Mouse (Mus musculus) thymus, adult 18-20 months (tissue): ENCODE data around the gene Hsf4.
"Not testable (repeated sequence)": the region's sequence is repeated elsewhere in the genome, so short reads cannot be mapped to it uniquely, and the experiment has no call there.

Experiments
- DNase-seq, 2 experiments: peaks; one replicate each; pipeline ENCODE4 v3.0.0; 2022; ENCODE audit warnings: mixed read lengths in 2 of 2

Gene Hsf4

GRCm38 (mm10) chr8:105269461-105269947 is at the start of gene Hsf4:
Hsf4 (plus strand) TSS chr8:105269801.
- no peak for DNase-seq

- no peak for DNase-seq
These were observed 45.8 kb upstream of the Hsf4 start for GRCm38 (mm10) chr8:105223850-105224249.

- peak; percentile 86 to 87 for DNase-seq
These were observed 45.0 kb upstream of the Hsf4 start, which contains the start of gene D230025D16Rik for GRCm38 (mm10) chr8:105224413-105225271. D230025D16Rik (plus strand) TSS chr8:105225145.

GRCm38 (mm10) chr8:105225272-105225593 is 44.4 kb upstream of the Hsf4 start:
- DNase-seq = no peak

- no peak for DNase-seq
These were observed 43.7 kb upstream of the Hsf4 start for GRCm38 (mm10) chr8:105225917-105226316.

GRCm38 (mm10) chr8:105231503-105232320 is 37.9 kb upstream of the Hsf4 start:
- DNase-seq = no peak

GRCm38 (mm10) chr8:105232321-105232693 is 37.3 kb upstream of the Hsf4 start:
- DNase-seq = not testable (repeated sequence)

GRCm38 (mm10) chr8:105233126-105233935 is 36.3 kb upstream of the Hsf4 start:
- no peak for DNase-seq

- DNase-seq = no peak
These were observed 34.4 kb upstream of the Hsf4 start for GRCm38 (mm10) chr8:105235206-105235605.

GRCm38 (mm10) chr8:105237442-105238142 is 32.0 kb upstream of the Hsf4 start:
- DNase-seq = no peak

- no peak for DNase-seq
These were observed 28.6 kb upstream of the Hsf4 start for GRCm38 (mm10) chr8:105241016-105241415.

GRCm38 (mm10) chr8:105251954-105252353 is 17.6 kb upstream of the Hsf4 start:
- no peak for DNase-seq

GRCm38 (mm10) chr8:105252680-105253537 is 16.7 kb upstream of the Hsf4 start:
- DNase-seq = peak in 1 of 2 experiments; percentile 12

- DNase-seq = no peak
These were observed 15.8 kb upstream of the Hsf4 start for GRCm38 (mm10) chr8:105253766-105254151.

GRCm38 (mm10) chr8:105254152-105254965 is 15.2 kb upstream of the Hsf4 start:
- DNase-seq = peak; percentile 85 to 88

- DNase-seq = peak; percentile 69 to 73
These were observed 14.6 kb upstream of the Hsf4 start, which contains the start of gene B3gnt9 for GRCm38 (mm10) chr8:105254966-105255350. B3gnt9 (minus strand) TSS chr8:105255153.

- no peak for DNase-seq
These were observed 12.1 kb upstream of the Hsf4 start for GRCm38 (mm10) chr8:105257318-105258114.

- no peak for DNase-seq
These were observed 10.5 kb upstream of the Hsf4 start for GRCm38 (mm10) chr8:105258911-105259720.
